Mouse (Mus musculus) midbrain, postnatal 0 days (tissue): ENCODE data around the gene Krt7. TPM values are rescaled to one million over a fixed set of nuclear protein-coding genes. Genes with fewer than 3 reads are reported as not detected.

ENCODE experiments used
- ATAC-seq: fragments of 200-750 bp; cut with Nextera tagmentation; 2 replicates; pipeline ENCODE4 v1.8.0; 2017; ENCODE audit warnings: moderate number of reproducible peaks, mild to moderate bottlenecking, moderate TSS enrichment, moderate library complexity; ENCODE audit not compliant: low FRiP score
- DNase-seq: peaks from one replicate; pipeline ENCODE4 v3.0.0-alpha.2; 2015; ENCODE audit warnings: low spot score
- H3K27ac ChIP-seq: fragments of 300-500 bp; sonication (generic); 2 replicates; pipeline ENCODE4 v1.5.1; 2014; ENCODE audit warnings: low read depth, mild to moderate bottlenecking, low read length, mixed read lengths
- H3K27me3 ChIP-seq: fragments of 300-500 bp; sonication (generic); 2 replicates; pipeline ENCODE4 v1.6.1; 2014; ENCODE audit warnings: low read length, control low read depth, mixed read lengths; ENCODE audit not compliant: insufficient read depth
- H3K36me3 ChIP-seq: fragments of 300-500 bp; sonication (generic); 2 replicates; pipeline ENCODE4 v1.6.1; 2014; ENCODE audit warnings: low read length, control low read depth, mixed read lengths; ENCODE audit not compliant: insufficient read depth
- H3K4me1 ChIP-seq: fragments of 300-500 bp; sonication (generic); 2 replicates; pipeline ENCODE4 v1.6.1; 2014; ENCODE audit warnings: mild to moderate bottlenecking, control low read depth, antibody characterized with exemption, low read length, mixed read lengths; ENCODE audit not compliant: insufficient read depth
- H3K4me2 ChIP-seq: fragments of 300-500 bp; sonication (generic); 2 replicates; pipeline ENCODE4 v1.6.1; 2014; ENCODE audit warnings: low read depth, mild to moderate bottlenecking, low read length, mixed read lengths; ENCODE audit not compliant: poor library complexity, severe bottlenecking
- H3K4me3 ChIP-seq: fragments of 300-500 bp; sonication (generic); 2 replicates; pipeline ENCODE4 v1.5.1; 2014; ENCODE audit warnings: low read depth, mild to moderate bottlenecking, low read length, moderate library complexity
- H3K9ac ChIP-seq: fragments of 300-500 bp; sonication (generic); replicated peaks from 2 replicates; pipeline ENCODE4 v1.6.1; 2014; ENCODE audit warnings: mild to moderate bottlenecking, low read length, moderate library complexity, mixed read lengths; ENCODE audit not compliant: poor library complexity, severe bottlenecking
- H3K9me3 ChIP-seq: fragments of 300-500 bp; sonication (generic); 2 replicates; pipeline ENCODE4 v1.6.1; 2016; ENCODE audit warnings: low read length, control low read depth
- CTCF ChIP-seq: IDR thresholded peaks from 2 replicates; pipeline ENCODE4 v1.5.1; 2016; ENCODE audit warnings: antibody characterized with exemption, mild to moderate bottlenecking
- WGBS: fragments of 180-500 bp; shearing (Covaris S2); extraction: QIAGEN DNeasy Blood & Tissue Kit; methylation state at CpG from one replicate; pipeline ENCODE4 v1.1.7; 2014; 5-methylcytosine and 5-hydroxymethylcytosine counted together
- polyA plus RNA-seq: library from polyadenylated mRNA; unstranded; fragments of >200 nt; fragmentation: Nextera tagmentation; extraction: Ambion mirVana; gene quantifications from 2 replicates; pipeline ENCODE4 v1.2.1, GENCODE M21; 2015
- total RNA-seq: library from RNA; depleted of rRNA; stranded (reverse); fragments of >200 nt; gene quantifications from 2 replicates; pipeline ENCODE4 v1.2.3, GENCODE M21; 2014

Krt7 gene
- total and polyA plus RNA-seq, 2 experiments from 2014 or later = 0.20 to 0.49 TPM

- Histone ChIP-seq H3K27me3 (peaks cover 13% of the 10 kb centered on the region), H3K36me3 (no peaks in the 10 kb centered on the region), H3K4me3 (no peak overlapping the region), H3K4me2 (no peak overlapping the region), H3K27ac (no peak overlapping the region), H3K4me1 (no peaks in the 10 kb centered on the region), H3K9me3 (no peaks in the 10 kb centered on the region), H3K9ac (no peak overlapping the region)
- no peak for ATAC-seq
- DNase-seq = no peak
- no peak for TF ChIP-seq CTCF
- 45% methylated on average over 11 of the region's 11 CpGs for WGBS
These were observed 4.1 kb downstream of the Krt7 start for GRCm38 (mm10) chr15:101414807-101415565.

- ATAC-seq (no peak), DNase-seq (peak; percentile 35)
- Histone ChIP-seq H3K9me3 (no peaks in the 10 kb centered on the region), H3K4me2 (no peak overlapping the region), H3K9ac (no peak overlapping the region), H3K27ac (no peak overlapping the region), H3K27me3 (peaks cover 3% of the 10 kb centered on the region; the same call in 1 of the 2 replicates), H3K36me3 (no peaks in the 10 kb centered on the region), H3K4me3 (no peak overlapping the region), H3K4me1 (no peaks in the 10 kb centered on the region)
- no peak for TF ChIP-seq CTCF
- 79% methylated on average over 4 of the region's 4 CpGs for WGBS
These were observed 8.1 kb downstream of the Krt7 start for GRCm38 (mm10) chr15:101418950-101419349.

- H3K9me3 ChIP-seq = no peaks in the 10 kb centered on the region
- 59% methylated on average over 6 of the region's 6 CpGs for WGBS
- TF ChIP-seq CTCF = peak; percentile 48
These were observed 10.1 kb downstream of the Krt7 start for GRCm38 (mm10) chr15:101420903-101421302.

GRCm38 (mm10) chr15:101424914-101425313, 14.1 kb downstream of the Krt7 start:
- no peak for TF ChIP-seq CTCF
- DNase-seq (no peak), ATAC-seq (no peak)
- Histone ChIP-seq H3K4me1 (no peaks in the 10 kb centered on the region), H3K27me3 (peaks cover 1% of the 10 kb centered on the region; the same call in 1 of the 2 replicates), H3K9ac (no peak overlapping the region), H3K4me2 (no peak overlapping the region), H3K4me3 (no peak overlapping the region), H3K36me3 (no peaks in the 10 kb centered on the region), H3K9me3 (no peaks in the 10 kb centered on the region), H3K27ac (no peak overlapping the region)
- 32% methylated on average over 5 of the region's 5 CpGs for WGBS

More at GRCm38 (mm10) chr15:101420903-101421302, 10.1 kb downstream of the Krt7 start:
- DNase-seq (peak; percentile 15), ATAC-seq (no peak)
- H3K4me3 ChIP-seq = no peak overlapping the region
- H3K9ac ChIP-seq = no peak overlapping the region
- peaks cover 3% of the 10 kb centered on the region; the same call in 1 of the 2 replicates for H3K27me3 ChIP-seq
- no peaks in the 10 kb centered on the region for H3K36me3 ChIP-seq
- H3K4me1 ChIP-seq = no peaks in the 10 kb centered on the region
- H3K27ac ChIP-seq = no peak overlapping the region
- no peak overlapping the region for H3K4me2 ChIP-seq

GRCm38 (mm10) chr15:101436611-101437010, 25.8 kb downstream of the Krt7 start:
- H3K36me3 ChIP-seq = no peaks in the 10 kb centered on the region
- no peak overlapping the region for H3K9ac ChIP-seq
- TF ChIP-seq CTCF = no peak
- no peaks in the 10 kb centered on the region for H3K9me3 ChIP-seq
- H3K4me3 ChIP-seq = no peak overlapping the region
- no peak for ATAC-seq
- peaks cover 16% of the 10 kb centered on the region; the same call in 1 of the 2 replicates for H3K27me3 ChIP-seq
- peaks cover 3% of the 10 kb centered on the region; the same call in 1 of the 2 replicates for H3K4me1 ChIP-seq
- H3K27ac ChIP-seq = no peak overlapping the region
- DNase-seq = no peak
- WGBS = 84% methylated on average over 7 of the region's 7 CpGs
- no peak overlapping the region for H3K4me2 ChIP-seq

GRCm38 (mm10) chr15:101438555-101438954, 27.7 kb downstream of the Krt7 start, which contains the start of gene Krt87:
Gene Krt87, minus strand, starts transcription at chr15:101438804.
- Histone ChIP-seq H3K36me3 (no peaks in the 10 kb centered on the region), H3K4me2 (peak within 1 kb of the TSS; percentile 83), H3K4me3 (peak within 1 kb of the TSS; percentile 38), H3K4me1 (peaks cover 3% of the 10 kb centered on the region; the same call in 1 of the 2 replicates), H3K9me3 (no peaks in the 10 kb centered on the region), H3K9ac (peak within 1 kb of the TSS; percentile 63), H3K27me3 (peaks cover 16% of the 10 kb centered on the region; the same call in 1 of the 2 replicates), H3K27ac (no peak within 1 kb of the TSS)
- under 1% methylated on average over 33 of the region's 34 CpGs for WGBS
- ATAC-seq (no peak), DNase-seq (no peak)
- no peak for TF ChIP-seq CTCF
